Mouse (Mus musculus) liver, embryonic 14.5 days (tissue): Measurements from ENCODE around the gene Fam172a.

Experiments used
- CTCF ChIP-seq: IDR thresholded peaks from 2 replicates; pipeline ENCODE4 v1.5.1; 2016; ENCODE audit warnings: antibody characterized with exemption, low read depth, control low read depth
- EP300 ChIP-seq: IDR thresholded peaks from 2 replicates; pipeline ENCODE4 v1.6.1; 2016; ENCODE audit warnings: antibody characterized with exemption, low read depth

DNA sequence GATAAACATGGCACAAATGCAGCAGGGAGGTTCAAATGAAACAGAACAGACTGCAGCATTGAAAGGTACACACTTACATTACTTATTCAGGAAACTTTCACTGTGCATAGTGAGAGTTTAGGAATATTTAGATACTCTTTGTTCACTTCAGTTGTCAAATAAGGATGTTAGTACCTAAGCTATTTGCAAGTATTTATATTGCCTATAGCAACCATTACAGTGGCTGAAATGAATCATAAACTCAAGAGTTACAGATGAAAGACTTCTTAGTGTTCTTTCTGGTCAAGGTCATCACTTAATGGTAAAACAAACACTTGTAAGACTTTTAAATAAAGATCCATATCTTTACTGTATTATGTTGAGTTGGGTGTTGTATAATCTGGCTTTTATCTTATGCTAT, 41.0 kb downstream of the Fam172a start:
- TF ChIP-seq CTCF: no peak
- TF ChIP-seq EP300: no peak
